Mouse (Mus musculus) liver, adult 2 months (tissue): ENCODE data around the gene Nsun5. TPM values are rescaled to one million over a fixed set of nuclear protein-coding genes. Genes with fewer than 3 reads are reported as not detected.
A peak's percentile ranks its signal among the peaks of the same experiment; 100 is the strongest.

ENCODE experiments used
- DNase-seq: peaks from one replicate; pipeline ENCODE4 v3.0.0-alpha.2; 2011; ENCODE audit warnings: low read depth, low spot score; ENCODE audit errors: extremely low read depth
- H3K27ac ChIP-seq: fragments of 200-500 bp; replicated peaks from 2 replicates; pipeline ENCODE4 v1.5.1; 2012; ENCODE audit warnings: low read depth, mild to moderate bottlenecking, control low read depth, inconsistent platforms, low read length; ENCODE audit not compliant: insufficient read depth
- H3K27me3 ChIP-seq: fragments of 200-500 bp; 2 replicates; pipeline ENCODE4 v1.6.1; 2012; ENCODE audit warnings: mild to moderate bottlenecking, moderate library complexity, low read length, inconsistent platforms; ENCODE audit not compliant: control insufficient read depth, insufficient read depth
- H3K36me3 ChIP-seq: fragments of 200-500 bp; 2 replicates; pipeline ENCODE4 v1.6.1; 2012; ENCODE audit warnings: low read length, inconsistent platforms; ENCODE audit not compliant: control insufficient read depth, insufficient read depth
- H3K4me1 ChIP-seq: fragments of 200-500 bp; 2 replicates; pipeline ENCODE4 v1.6.1; 2011; ENCODE audit warnings: low read length; ENCODE audit not compliant: control insufficient read depth, insufficient read depth
- H3K4me3 ChIP-seq: fragments of 200-500 bp; 2 replicates; pipeline ENCODE4 v1.5.1; 2011; ENCODE audit warnings: low read depth, mild to moderate bottlenecking, control low read depth, low read length, moderate library complexity; ENCODE audit not compliant: insufficient read depth
- H3K79me2 ChIP-seq: fragments of 200-500 bp; 2 replicates; pipeline ENCODE4 v1.6.1; 2012; ENCODE audit warnings: inconsistent platforms, mild to moderate bottlenecking, low read length, moderate library complexity; ENCODE audit not compliant: control insufficient read depth, insufficient read depth
- H3K9ac ChIP-seq: fragments of 200-500 bp; 2 replicates; pipeline ENCODE4 v1.6.1; 2012; ENCODE audit warnings: low read depth, mild to moderate bottlenecking, control low read depth, inconsistent platforms, low read length
- CTCF ChIP-seq: fragments of 200-500 bp; IDR thresholded peaks from 2 replicates; pipeline ENCODE4 v1.5.1; 2011; ENCODE audit warnings: low read depth, low read length, control low read depth
- POLR2A ChIP-seq: fragments of 200-500 bp; IDR thresholded peaks from 2 replicates; pipeline ENCODE4 v1.6.1; 2011; ENCODE audit warnings: low read length, control low read depth; ENCODE audit not compliant: insufficient read depth; ENCODE audit errors: extremely low read depth
- WGBS: fragments of 180-500 bp; shearing (Covaris S2); methylation state at CpG from one replicate; pipeline ENCODE4 v1.1.7; 2018; 5-methylcytosine and 5-hydroxymethylcytosine counted together
- polyA plus RNA-seq: library from polyadenylated mRNA; depleted of rRNA; stranded (reverse); fragments of >200 nt; gene quantifications from 2 replicates; pipeline ENCODE4 v1.2.3, GENCODE M21; 2012; rRNA removed
- total RNA-seq: library from RNA; depleted of rRNA; stranded (reverse); fragments of >200 nt; gene quantifications from 2 replicates; pipeline ENCODE4 v1.2.3, GENCODE M21; 2014; rRNA removed

Gene Nsun5
- 7.7 and 10.7 TPM in 2 replicates for total RNA-seq
- polyA plus RNA-seq = 16.4 and 23.7 TPM in 2 replicates

GRCm38 (mm10) chr5:135369787-135370654 lies at the start of gene Nsun5:
TSS of gene Nsun5 (plus strand) at chr5:135369953.
- Histone ChIP-seq H3K27me3 (no peaks in the 10 kb centered on the region), H3K27ac (peak within 1 kb of the TSS; percentile 75), H3K4me3 (peak within 1 kb of the TSS; percentile 92), H3K9ac (peak within 1 kb of the TSS; percentile 97), H3K4me1 (peaks cover 4% of the 10 kb centered on the region), H3K36me3 (no peaks in the 10 kb centered on the region), H3K79me2 (peaks cover 8% of the 10 kb centered on the region; the same call in 1 of the 2 replicates)
- WGBS = under 1% methylated on average over 64 of the region's 64 CpGs
- TF ChIP-seq POLR2A (peak; percentile 54), CTCF (no peak)
- peak; percentile 87 for DNase-seq

GRCm38 (mm10) chr5:135322197-135322596 lies 47.6 kb upstream of the Nsun5 start:
- H3K9ac ChIP-seq = no peak overlapping the region
- TF ChIP-seq POLR2A = no peak
- TF ChIP-seq CTCF = no peak
- no peak for DNase-seq
- H3K79me2 ChIP-seq = no peaks in the 10 kb centered on the region
- no peaks in the 10 kb centered on the region for H3K27me3 ChIP-seq
- no peak overlapping the region for H3K4me3 ChIP-seq
- H3K36me3 ChIP-seq = no peaks in the 10 kb centered on the region
- no peaks in the 10 kb centered on the region for H3K4me1 ChIP-seq
- H3K27ac ChIP-seq = no peak overlapping the region
- 80% methylated on average over 1 of the region's 1 CpGs for WGBS

DNA sequence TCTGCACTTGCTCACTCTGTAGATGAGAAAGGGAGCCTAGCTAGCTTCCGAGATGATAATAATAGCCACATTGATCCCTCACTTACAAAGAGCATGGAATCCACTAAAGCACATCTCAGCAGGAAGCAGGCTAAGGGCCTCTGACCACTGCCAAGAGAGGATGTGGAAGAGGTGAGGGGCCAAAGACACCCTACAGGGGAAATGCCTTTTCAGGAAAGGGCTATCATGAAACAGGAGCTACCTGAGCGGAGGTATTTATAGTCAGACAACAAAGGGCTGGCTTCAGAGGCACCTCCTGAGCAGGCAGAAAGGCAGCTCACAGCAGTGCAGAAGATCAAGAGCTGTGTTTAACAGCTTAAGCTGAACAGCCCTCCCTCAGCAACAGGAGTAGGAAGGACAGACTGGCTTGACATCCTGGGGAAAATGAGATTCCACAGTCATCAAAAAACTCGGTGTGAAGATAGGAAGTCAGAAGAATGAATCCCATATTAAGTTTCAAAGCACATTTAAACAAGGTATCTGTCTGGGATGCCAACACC lies 43.6 kb upstream of the Nsun5 start:
- H3K79me2 ChIP-seq = no peaks in the 10 kb centered on the region
- no peak overlapping the region for H3K4me3 ChIP-seq
- no peaks in the 10 kb centered on the region for H3K4me1 ChIP-seq
- no peak for TF ChIP-seq POLR2A
- TF ChIP-seq CTCF = no peak
- H3K9ac ChIP-seq = no peak overlapping the region
- no peak for DNase-seq
- H3K27ac ChIP-seq = no peak overlapping the region
- 56% methylated on average over 3 of the region's 3 CpGs for WGBS
- no peaks in the 10 kb centered on the region for H3K27me3 ChIP-seq
- H3K36me3 ChIP-seq = no peaks in the 10 kb centered on the region

DNA sequence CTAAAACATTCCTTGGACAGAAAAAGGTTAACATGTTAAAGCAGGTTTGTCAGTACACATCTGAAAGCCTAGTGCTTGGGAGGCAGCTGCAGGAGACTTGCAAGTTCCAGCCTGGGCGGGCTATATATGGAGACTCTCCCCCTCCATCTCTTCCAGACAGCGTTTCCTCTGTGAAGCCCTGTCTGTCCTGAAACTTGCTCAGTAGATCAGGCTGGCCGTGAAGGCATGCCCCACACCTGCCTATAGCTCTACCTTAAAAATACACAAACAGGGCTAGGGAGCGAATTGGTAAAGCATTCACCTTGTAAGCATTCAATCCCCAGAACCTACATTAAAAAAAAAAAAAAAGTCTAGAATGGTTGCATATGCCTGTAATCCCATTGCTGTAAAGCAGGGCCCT lies 40.3 kb upstream of the Nsun5 start:
- TF ChIP-seq CTCF (no peak), POLR2A (no peak)
- Histone ChIP-seq H3K79me2 (no peaks in the 10 kb centered on the region), H3K4me3 (no peak overlapping the region), H3K9ac (no peak overlapping the region), H3K36me3 (no peaks in the 10 kb centered on the region), H3K27ac (no peak overlapping the region), H3K4me1 (no peaks in the 10 kb centered on the region), H3K27me3 (no peaks in the 10 kb centered on the region)
- 88% methylated on average over 4 of the region's 4 CpGs for WGBS
- no peak for DNase-seq

DNA sequence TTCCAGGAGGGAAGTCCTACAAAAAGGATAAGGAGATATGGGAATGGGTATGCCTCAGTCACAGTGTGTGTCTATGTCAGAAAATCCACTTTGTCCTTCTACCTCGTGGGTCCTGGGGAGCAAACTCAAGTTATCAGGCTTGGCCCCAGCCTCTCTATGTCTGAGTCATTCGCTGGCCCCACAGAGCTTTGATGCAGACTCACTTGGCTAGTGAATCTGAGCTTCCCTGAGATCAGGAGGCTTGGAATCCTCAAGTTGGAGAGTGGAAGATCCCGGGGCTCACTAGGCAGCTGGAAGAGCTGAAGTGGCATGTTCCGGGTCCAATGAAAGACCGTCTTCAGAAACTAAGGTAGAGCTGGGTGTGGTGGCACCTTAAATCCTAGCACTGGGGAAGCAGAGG lies 39.6 kb upstream of the Nsun5 start:
- WGBS = 84% methylated on average over 5 of the region's 5 CpGs
- no peak for DNase-seq
- no peaks in the 10 kb centered on the region for H3K36me3 ChIP-seq
- H3K27ac ChIP-seq = no peak overlapping the region
- no peak overlapping the region for H3K4me3 ChIP-seq
- no peaks in the 10 kb centered on the region for H3K4me1 ChIP-seq
- no peak overlapping the region for H3K9ac ChIP-seq
- no peaks in the 10 kb centered on the region for H3K79me2 ChIP-seq
- no peaks in the 10 kb centered on the region for H3K27me3 ChIP-seq
- TF ChIP-seq POLR2A (no peak), CTCF (no peak)

DNA sequence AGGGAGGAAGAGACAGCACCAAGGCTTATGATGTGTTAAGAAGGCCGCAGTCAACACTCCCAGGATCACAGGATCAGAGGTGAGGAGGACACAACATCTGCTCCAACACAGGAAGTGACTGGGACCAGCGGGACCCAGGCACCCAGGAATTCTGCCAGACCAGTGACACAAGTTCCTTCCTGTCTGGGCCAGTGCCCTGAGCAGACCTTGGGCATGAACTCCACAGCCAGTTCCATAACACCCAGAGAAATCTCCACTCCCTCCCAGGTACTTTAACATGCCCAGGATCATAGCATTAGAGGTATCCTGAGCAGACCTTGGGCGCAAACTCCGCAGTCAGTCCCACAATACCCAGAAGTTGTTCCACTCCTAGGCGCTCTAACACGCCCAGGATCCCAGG lies 38.6 kb upstream of the Nsun5 start:
- WGBS = 79% methylated on average over 6 of the region's 6 CpGs
- TF ChIP-seq POLR2A (no peak), CTCF (no peak)
- no peaks in the 10 kb centered on the region for H3K27me3 ChIP-seq
- no peak overlapping the region for H3K27ac ChIP-seq
- DNase-seq = no peak
- H3K9ac ChIP-seq = no peak overlapping the region
- no peaks in the 10 kb centered on the region for H3K4me1 ChIP-seq
- H3K79me2 ChIP-seq = no peaks in the 10 kb centered on the region
- no peaks in the 10 kb centered on the region for H3K36me3 ChIP-seq
- no peak overlapping the region for H3K4me3 ChIP-seq
